ENCODE assay signal across 8 mouse cellular contexts in the genomic region with DNA sequence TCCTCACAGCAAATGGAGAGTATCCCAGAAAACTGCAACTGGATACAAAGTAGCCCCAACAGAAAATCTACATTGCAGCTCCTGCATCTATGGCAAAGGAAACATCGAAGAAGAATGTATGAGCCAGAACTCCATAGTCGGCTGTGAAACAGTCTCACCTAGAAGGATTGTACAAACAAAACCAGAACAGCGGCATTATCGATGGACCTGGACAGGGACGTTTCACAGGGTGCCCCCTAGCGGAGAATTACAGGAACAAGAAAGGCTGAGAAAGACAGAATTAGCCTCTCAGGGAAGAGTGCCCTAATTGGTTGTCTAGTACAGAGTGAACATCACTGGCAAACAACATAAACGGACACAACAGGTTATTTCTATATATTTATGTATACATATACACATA. TPM values are rescaled to one million over a fixed set of nuclear protein-coding genes. Genes with fewer than 3 reads are reported as not detected.
A peak's percentile ranks its signal among the peaks of the same experiment; 100 is the strongest.
DNase-seq lines count a peak whose midpoint lies in the region; ATAC-seq and TF ChIP-seq lines count a peak whose summit lies in the region.

No protein-coding gene starts in this region.

- H3K9ac ChIP-seq in intestine, postnatal 0 days (ENCODE audit: low read depth, low read length), result no peak overlapping the region
- H3K9ac ChIP-seq in midbrain, postnatal 0 days (replicated peaks; ENCODE audit: low read length, poor library complexity, severe bottlenecking), result no peak overlapping the region

- no peaks in the 10 kb centered on the region for H3K36me3 ChIP-seq in intestine, postnatal 0 days (ENCODE audit: control insufficient read depth, insufficient read depth)
- no peaks in the 10 kb centered on the region for H3K36me3 ChIP-seq in midbrain, postnatal 0 days (ENCODE audit: insufficient read depth, low read length)

- H3K4me2 ChIP-seq in intestine, postnatal 0 days (replicated peaks; ENCODE audit: low read depth), result peak overlapping the region; percentile 55
- H3K4me2 ChIP-seq in midbrain, postnatal 0 days (ENCODE audit: low read depth, low read length, poor library complexity, severe bottlenecking), result peak overlapping the region; percentile 26

- H3K9me3 ChIP-seq in intestine, postnatal 0 days (ENCODE audit: control insufficient read depth), result no peaks in the 10 kb centered on the region
- no peaks in the 10 kb centered on the region for H3K9me3 ChIP-seq in midbrain, postnatal 0 days (ENCODE audit: low read length)

- H3K27me3 ChIP-seq in intestine, postnatal 0 days (replicated peaks; ENCODE audit: control insufficient read depth, insufficient read depth, low read length), result no peaks in the 10 kb centered on the region
- no peaks in the 10 kb centered on the region for H3K27me3 ChIP-seq in midbrain, postnatal 0 days (ENCODE audit: insufficient read depth, low read length)

- peak; percentile 90 for TF ChIP-seq CTCF in intestine, postnatal 0 days (IDR thresholded peaks at IDR 0.05; ENCODE audit: low read depth)
- peak; percentile 92 for TF ChIP-seq CTCF in midbrain, postnatal 0 days (IDR thresholded peaks at IDR 0.05)

- no peak overlapping the region for H3K27ac ChIP-seq in intestine, postnatal 0 days (ENCODE audit: low read depth, low read length)
- no peak overlapping the region for H3K27ac ChIP-seq in midbrain, postnatal 0 days (ENCODE audit: low read depth, low read length)

- DNase-seq in urinary bladder, postnatal 25 days (ENCODE audit: low spot score), result peak; percentile 66
- no peak for DNase-seq in urinary bladder, adult 2 months (ENCODE audit: low spot score)
- peak; percentile 65 to 76 for DNase-seq in cerebellum, postnatal 36 days
- DNase-seq in gastrocnemius, postnatal 25 days, result peak; percentile 22
- DNase-seq in liver, result peak; percentile 74
- peak; percentile 88 for DNase-seq in midbrain, postnatal 0 days (ENCODE audit: low spot score)
- peak; percentile 24 for DNase-seq in telencephalon, adult 2 months (ENCODE audit: low read depth, low spot score)

- WGBS in intestine, postnatal 0 days, result 3% methylated on average over 7 of the region's 7 CpGs
- WGBS in midbrain, postnatal 0 days, result 4% methylated on average over 7 of the region's 7 CpGs

- H3K4me3 ChIP-seq in intestine, postnatal 0 days (ENCODE audit: low read depth, low read length), result peak overlapping the region; percentile 4; the same call in 1 of the 2 replicates
- H3K4me3 ChIP-seq in midbrain, postnatal 0 days (ENCODE audit: low read depth, low read length), result no peak overlapping the region

- ATAC-seq in intestine, postnatal 0 days, result 0 out of 2 replicates have a peak, but pooled peaks have one; percentile 44
- ATAC-seq in midbrain, postnatal 0 days (ENCODE audit: low FRiP score), result no peak

- no peaks in the 10 kb centered on the region for H3K4me1 ChIP-seq in intestine, postnatal 0 days (replicated peaks; ENCODE audit: control insufficient read depth, insufficient read depth, low read length)
- H3K4me1 ChIP-seq in midbrain, postnatal 0 days (ENCODE audit: insufficient read depth, low read length), result no peaks in the 10 kb centered on the region

RNA-seq across cellular contexts. Expression of gene Slc38a1, which starts 23.9 kb away (rescaled TPM):
- 13.9 and 21.5 TPM in 2 replicates for polyA plus RNA-seq in urinary bladder, adult 2 months (2012; rRNA removed)
- 1 to 10 TPM; 1.4 to 2.2 TPM for total RNA-seq in gastrocnemius, postnatal 25 days (2021)
- polyA plus RNA-seq in intestine, postnatal 0 days (2015; fragmentation: Nextera tagmentation; extraction: Ambion mirVana), result 78.6 and 79.8 TPM in 2 replicates
- total RNA-seq in midbrain, postnatal 0 days (2014; rRNA removed), result 75.2 and 90.4 TPM in 2 replicates
- 76.1 and 91.2 TPM in 2 replicates for polyA plus RNA-seq in midbrain, postnatal 0 days (2015; fragmentation: Nextera tagmentation; extraction: Ambion mirVana)

RNA-seq across cellular contexts. Expression of gene Slc38a2, which starts 32.9 kb away (rescaled TPM):
- polyA plus RNA-seq in urinary bladder, adult 2 months (2012; rRNA removed), result 89.3 and 90.6 TPM in 2 replicates
- total RNA-seq in gastrocnemius, postnatal 25 days (2021), result 100 to 1,000 TPM in 1 of 2 experiments, 10 to 100 TPM in 1; 73.8 to 112 TPM
- polyA plus RNA-seq in intestine, postnatal 0 days (2015; fragmentation: Nextera tagmentation; extraction: Ambion mirVana), result 27.9 and 28.5 TPM in 2 replicates
- 90.9 and 96.1 TPM in 2 replicates for total RNA-seq in midbrain, postnatal 0 days (2014; rRNA removed)
- polyA plus RNA-seq in midbrain, postnatal 0 days (2015; fragmentation: Nextera tagmentation; extraction: Ambion mirVana), result 71.3 and 79.4 TPM in 2 replicates
